8 mouse cellular contexts compared by ENCODE assay signal in genomic region chr17:83630787-83631678, GRCm38 (mm10). TPM values are rescaled to one million over a fixed set of nuclear protein-coding genes. Genes with fewer than 3 reads are reported as not detected.
DNase-seq lines count a peak whose midpoint lies in the region; ATAC-seq lines count a peak whose summit lies in the region.

No protein-coding gene starts in this region.

- 0 out of 2 replicates have a peak, but pooled peaks have one; percentile 9 for ATAC-seq in embryonic facial prominence, embryonic 12.5 days (ENCODE audit: insufficient number of reproducible peaks, insufficient read depth, low FRiP score, low TSS enrichment)
- peak; percentile 28; the same call in 1 of the 2 replicates for ATAC-seq in hindbrain, embryonic 14.5 days (ENCODE audit: low FRiP score)
- peak; percentile 25 for ATAC-seq in limb, embryonic 13.5 days (ENCODE audit: low FRiP score, low read depth)
- peak; percentile 40 for ATAC-seq in midbrain, embryonic 13.5 days
- no peak for ATAC-seq in erythroid progenitor cell, adult 5-6 weeks (replicated peaks; ENCODE audit: low FRiP score, poor library complexity, severe bottlenecking)

- H3K4me2 ChIP-seq in embryonic facial prominence, embryonic 12.5 days (replicated peaks) = peak overlapping the region; percentile 94
- H3K4me2 ChIP-seq in hindbrain, embryonic 14.5 days (replicated peaks) = peak overlapping the region; percentile 88
- H3K4me2 ChIP-seq in limb, embryonic 13.5 days (replicated peaks) = peak overlapping the region; percentile 94
- peak overlapping the region; percentile 88 for H3K4me2 ChIP-seq in midbrain, embryonic 13.5 days (replicated peaks)

- no peak overlapping the region for H3K27ac ChIP-seq in embryonic facial prominence, embryonic 12.5 days
- H3K27ac ChIP-seq in hindbrain, embryonic 14.5 days = no peak overlapping the region
- H3K27ac ChIP-seq in limb, embryonic 13.5 days = no peak overlapping the region
- H3K27ac ChIP-seq in midbrain, embryonic 13.5 days = no peak overlapping the region

- 3% methylated on average over 109 of the region's 109 CpGs for WGBS in embryonic facial prominence, embryonic 12.5 days
- 3% methylated on average over 99 of the region's 109 CpGs for WGBS in hindbrain, embryonic 14.5 days
- 1% methylated on average over 109 of the region's 109 CpGs for WGBS in limb, embryonic 13.5 days
- WGBS in midbrain, embryonic 13.5 days = 2% methylated on average over 107 of the region's 109 CpGs

- H3K4me1 ChIP-seq in embryonic facial prominence, embryonic 12.5 days = peaks cover 16% of the 10 kb centered on the region
- 0 out of 2 replicates have a peak, but pooled peaks cover 11% of the 10 kb centered on the region for H3K4me1 ChIP-seq in hindbrain, embryonic 14.5 days (replicated peaks; ENCODE audit: control insufficient read depth, insufficient read depth, low read length)
- peaks cover 24% of the 10 kb centered on the region for H3K4me1 ChIP-seq in limb, embryonic 13.5 days
- peaks cover 30% of the 10 kb centered on the region for H3K4me1 ChIP-seq in midbrain, embryonic 13.5 days (replicated peaks)

- H3K4me3 ChIP-seq in embryonic facial prominence, embryonic 12.5 days = peak overlapping the region; percentile 61
- H3K4me3 ChIP-seq in hindbrain, embryonic 14.5 days (replicated peaks; ENCODE audit: low read length) = peak overlapping the region; percentile 58
- peak overlapping the region; percentile 63 for H3K4me3 ChIP-seq in limb, embryonic 13.5 days
- peak overlapping the region; percentile 56 for H3K4me3 ChIP-seq in midbrain, embryonic 13.5 days (replicated peaks)

- DNase-seq in right cerebral cortex, adult 18-20 months = peak; percentile 19
- DNase-seq in right cerebral cortex, postnatal 36 days (ENCODE audit: low spot score in 2 of 2) = no peak
- DNase-seq in hindbrain, embryonic 14.5 days (ENCODE audit: low spot score) = no peak
- DNase-seq in spleen, postnatal 10 days (ENCODE audit: low spot score in 2 of 2) = peak; percentile 24 to 47

- no peaks in the 10 kb centered on the region for H3K36me3 ChIP-seq in embryonic facial prominence, embryonic 12.5 days
- H3K36me3 ChIP-seq in hindbrain, embryonic 14.5 days (replicated peaks; ENCODE audit: control insufficient read depth, insufficient read depth) = no peaks in the 10 kb centered on the region
- H3K36me3 ChIP-seq in limb, embryonic 13.5 days = no peaks in the 10 kb centered on the region
- no peaks in the 10 kb centered on the region for H3K36me3 ChIP-seq in midbrain, embryonic 13.5 days

- H3K27me3 ChIP-seq in embryonic facial prominence, embryonic 12.5 days = peaks cover 57% of the 10 kb centered on the region
- peaks cover 58% of the 10 kb centered on the region for H3K27me3 ChIP-seq in hindbrain, embryonic 14.5 days (ENCODE audit: control insufficient read depth, insufficient read depth, low read length)
- peaks cover 83% of the 10 kb centered on the region for H3K27me3 ChIP-seq in limb, embryonic 13.5 days
- peaks cover 88% of the 10 kb centered on the region for H3K27me3 ChIP-seq in midbrain, embryonic 13.5 days

- no peaks in the 10 kb centered on the region for H3K9me3 ChIP-seq in embryonic facial prominence, embryonic 12.5 days
- H3K9me3 ChIP-seq in hindbrain, embryonic 14.5 days (ENCODE audit: control insufficient read depth, low read length) = no peaks in the 10 kb centered on the region
- H3K9me3 ChIP-seq in limb, embryonic 13.5 days = no peaks in the 10 kb centered on the region
- no peaks in the 10 kb centered on the region for H3K9me3 ChIP-seq in midbrain, embryonic 13.5 days

- H3K9ac ChIP-seq in embryonic facial prominence, embryonic 12.5 days = peak overlapping the region; percentile 59
- peak overlapping the region; percentile 57 for H3K9ac ChIP-seq in hindbrain, embryonic 14.5 days
- H3K9ac ChIP-seq in limb, embryonic 13.5 days = peak overlapping the region; percentile 65
- H3K9ac ChIP-seq in midbrain, embryonic 13.5 days (replicated peaks) = peak overlapping the region; percentile 63

RNA-seq across cellular contexts. Expression of gene Kcng3, which starts 0.7 kb away (rescaled TPM):
- 0.06 TPM in 1 of 2 replicates, not detected in the other for polyA plus RNA-seq in embryonic facial prominence, embryonic 12.5 days (2016; fragmentation: Nextera tagmentation; extraction: Ambion mirVana)
- polyA plus RNA-seq in hindbrain, embryonic 14.5 days (2014; fragmentation: Nextera tagmentation; extraction: Ambion mirVana) = 0.07 and 0.12 TPM in 2 replicates
- not detected in 2 replicates for polyA plus RNA-seq in limb, embryonic 13.5 days (2015; fragmentation: Nextera tagmentation; extraction: Ambion mirVana)
- polyA plus RNA-seq in midbrain, embryonic 13.5 days (2015; fragmentation: Nextera tagmentation; extraction: Ambion mirVana) = 0.05 TPM in 1 of 2 replicates, not detected in the other
- total RNA-seq in erythroid progenitor cell, adult 5-6 weeks (2015; ENCODE audit: low replicate concordance) = not detected in 2 replicates
- not detected in 2 replicates for total RNA-seq in erythroid progenitor cell, adult 5-6 weeks (2017; ENCODE audit: low replicate concordance)

Comparison
In these comparisons a context has a peak if more than half of its experiments do, and no peak if none do; other contexts are left out.
1. DNase-seq: peak in right cerebral cortex, adult 18-20 months (single experiment) and spleen, postnatal 10 days (2 of 2); none in right cerebral cortex, postnatal 36 days (0 of 2) and hindbrain, embryonic 14.5 days (single experiment).
2. Peak in every context shown above with its lines, with median percentiles within 50 percentile points of each other: H3K4me2 ChIP-seq, H3K4me3 ChIP-seq and H3K9ac ChIP-seq.